Mouse (Mus musculus) heart, postnatal 25 days (tissue): ENCODE measurements around the gene Pih1d2. TPM values are rescaled to one million over a fixed set of nuclear protein-coding genes. Genes with fewer than 3 reads are reported as not detected.
A peak's percentile ranks its signal among the peaks of the same experiment; 100 is the strongest.
"Not testable (repeated sequence)": the region's sequence is repeated elsewhere in the genome, so short reads cannot be mapped to it uniquely, and the experiment has no call there.

Experiments
- DNase-seq: peaks from one replicate; pipeline ENCODE4 v3.0.0; 2022; ENCODE audit warnings: low spot score
- intact Hi-C: fragments of 180-260 bp; cut with DNase I; formaldehyde crosslinking; loops from one replicate; pipeline ENCODE4 v1.15.1; 2025
- total RNA-seq, 2 experiments: library from RNA; stranded (reverse); gene quantifications; 2 replicates each; pipeline ENCODE4 v1.2.3; 2021

Pih1d2 gene
- total RNA-seq, 2 experiments from 2014 or later, result 0.39 to 0.52 TPM

- DNase-seq, result no peak
- intact Hi-C loops, result no loop called here
Measured at GRCm38 (mm10) chr9:50616161-50616560, 960 bp upstream of the Pih1d2 start.

GRCm38 (mm10) chr9:50617794-50618330 lies 741 bp downstream of the Pih1d2 start:
- intact Hi-C loops, result no loop called here

GRCm38 (mm10) chr9:50630903-50631302 lies 13.8 kb downstream of the Pih1d2 start:
- DNase-seq, intact Hi-C loops: not testable (repeated sequence)

More at GRCm38 (mm10) chr9:50617794-50618330, 741 bp downstream of the Pih1d2 start:
- DNase-seq, result no peak

- intact Hi-C loops, result no loop called here
Measured at GRCm38 (mm10) chr9:50632016-50632688, 15.0 kb downstream of the Pih1d2 start.

GRCm38 (mm10) chr9:50633059-50633458 lies 15.9 kb downstream of the Pih1d2 start:
- intact Hi-C loops, result no loop called here
- no peak for DNase-seq

More at GRCm38 (mm10) chr9:50632016-50632688, 15.0 kb downstream of the Pih1d2 start:
- no peak for DNase-seq

- no peak for DNase-seq
- intact Hi-C loops, result no loop called here
Measured at GRCm38 (mm10) chr9:50634270-50634669, 17.1 kb downstream of the Pih1d2 start.

GRCm38 (mm10) chr9:50646826-50647370 lies 29.8 kb downstream of the Pih1d2 start:
- intact Hi-C loops, result no loop called here
- no peak for DNase-seq

GRCm38 (mm10) chr9:50650503-50650902 lies 33.4 kb downstream of the Pih1d2 start:
- no peak for DNase-seq
- intact Hi-C loops, result no loop called here

- intact Hi-C loops, result loop anchor here (5.0 kb wide), 2 partner anchors 51 to 109 kb away; partner anchors contain the start of gene Fdxacb1
- DNase-seq, result no peak
Measured at GRCm38 (mm10) chr9:50658391-50658790, 41.3 kb downstream of the Pih1d2 start.

GRCm38 (mm10) chr9:50658941-50659388 lies 41.8 kb downstream of the Pih1d2 start:
- DNase-seq, result no peak
- intact Hi-C loops, result loop anchor here (5.0 kb wide), 2 partner anchors 52 to 108 kb away; partner anchors contain the start of gene Fdxacb1

- intact Hi-C loops, result loop anchor here (5.0 kb wide), 2 partner anchors 52 to 108 kb away; partner anchors contain the start of gene Fdxacb1
- DNase-seq, result peak; percentile 80
Measured at GRCm38 (mm10) chr9:50659392-50660217, 42.5 kb downstream of the Pih1d2 start, which contains the start of gene Dlat. TSS of gene Dlat (minus strand) at chr9:50659780.

GRCm38 (mm10) chr9:50660431-50660830 lies 43.3 kb downstream of the Pih1d2 start:
- intact Hi-C loops, result no loop called here
- DNase-seq, result no peak

- no peak for DNase-seq
- intact Hi-C loops, result no loop called here
Measured at GRCm38 (mm10) chr9:50664826-50665225, 47.7 kb downstream of the Pih1d2 start.

- DNase-seq, result no peak
Measured at GRCm38 (mm10) chr9:50666442-50666841, 49.3 kb downstream of the Pih1d2 start.

GRCm38 (mm10) chr9:50667579-50668498 lies 50.7 kb downstream of the Pih1d2 start:
- no peak for DNase-seq
- intact Hi-C loops, result no loop called here

More at GRCm38 (mm10) chr9:50666442-50666841, 49.3 kb downstream of the Pih1d2 start:
- intact Hi-C loops, result no loop called here

- intact Hi-C loops, result loop anchor here (10.0 kb wide), 1 partner anchor 226 kb away; no protein-coding TSS in a partner anchor
- no peak for DNase-seq
Measured at GRCm38 (mm10) chr9:50670690-50671089, 53.6 kb downstream of the Pih1d2 start.
